Mouse (Mus musculus) midbrain, postnatal 0 days (tissue): ENCODE results near the gene Trim80. TPM values are rescaled to one million over a fixed set of nuclear protein-coding genes. Genes with fewer than 3 reads are reported as not detected.

Experiments used
- ATAC-seq: fragments of 200-750 bp; cut with Nextera tagmentation; 2 replicates; pipeline ENCODE4 v1.8.0; 2017; ENCODE audit warnings: moderate number of reproducible peaks, mild to moderate bottlenecking, moderate TSS enrichment, moderate library complexity; ENCODE audit not compliant: low FRiP score
- DNase-seq: peaks from one replicate; pipeline ENCODE4 v3.0.0-alpha.2; 2015; ENCODE audit warnings: low spot score
- H3K27ac ChIP-seq: fragments of 300-500 bp; sonication (generic); 2 replicates; pipeline ENCODE4 v1.5.1; 2014; ENCODE audit warnings: low read depth, mild to moderate bottlenecking, low read length, mixed read lengths
- H3K27me3 ChIP-seq: fragments of 300-500 bp; sonication (generic); 2 replicates; pipeline ENCODE4 v1.6.1; 2014; ENCODE audit warnings: low read length, control low read depth, mixed read lengths; ENCODE audit not compliant: insufficient read depth
- H3K36me3 ChIP-seq: fragments of 300-500 bp; sonication (generic); 2 replicates; pipeline ENCODE4 v1.6.1; 2014; ENCODE audit warnings: low read length, control low read depth, mixed read lengths; ENCODE audit not compliant: insufficient read depth
- H3K4me1 ChIP-seq: fragments of 300-500 bp; sonication (generic); 2 replicates; pipeline ENCODE4 v1.6.1; 2014; ENCODE audit warnings: mild to moderate bottlenecking, control low read depth, antibody characterized with exemption, low read length, mixed read lengths; ENCODE audit not compliant: insufficient read depth
- H3K4me2 ChIP-seq: fragments of 300-500 bp; sonication (generic); 2 replicates; pipeline ENCODE4 v1.6.1; 2014; ENCODE audit warnings: low read depth, mild to moderate bottlenecking, low read length, mixed read lengths; ENCODE audit not compliant: poor library complexity, severe bottlenecking
- H3K4me3 ChIP-seq: fragments of 300-500 bp; sonication (generic); 2 replicates; pipeline ENCODE4 v1.5.1; 2014; ENCODE audit warnings: low read depth, mild to moderate bottlenecking, low read length, moderate library complexity
- H3K9ac ChIP-seq: fragments of 300-500 bp; sonication (generic); replicated peaks from 2 replicates; pipeline ENCODE4 v1.6.1; 2014; ENCODE audit warnings: mild to moderate bottlenecking, low read length, moderate library complexity, mixed read lengths; ENCODE audit not compliant: poor library complexity, severe bottlenecking
- H3K9me3 ChIP-seq: fragments of 300-500 bp; sonication (generic); 2 replicates; pipeline ENCODE4 v1.6.1; 2016; ENCODE audit warnings: low read length, control low read depth
- CTCF ChIP-seq: IDR thresholded peaks from 2 replicates; pipeline ENCODE4 v1.5.1; 2016; ENCODE audit warnings: antibody characterized with exemption, mild to moderate bottlenecking
- WGBS: fragments of 180-500 bp; shearing (Covaris S2); extraction: QIAGEN DNeasy Blood & Tissue Kit; methylation state at CpG from one replicate; pipeline ENCODE4 v1.1.7; 2014; 5-methylcytosine and 5-hydroxymethylcytosine counted together
- polyA plus RNA-seq: library from polyadenylated mRNA; unstranded; fragments of >200 nt; fragmentation: Nextera tagmentation; extraction: Ambion mirVana; gene quantifications from 2 replicates; pipeline ENCODE4 v1.2.1, GENCODE M21; 2015
- total RNA-seq: library from RNA; depleted of rRNA; stranded (reverse); fragments of >200 nt; gene quantifications from 2 replicates; pipeline ENCODE4 v1.2.3, GENCODE M21; 2014

The Trim80 gene
- total and polyA plus RNA-seq, 2 experiments from 2014 or later = 0.44 TPM; not detected in 1

GRCm38 (mm10) chr11:115432814-115433213, 7.5 kb upstream of the Trim80 start:
- Histone ChIP-seq H3K4me2 (no peak overlapping the region), H3K36me3 (peaks cover 35% of the 10 kb centered on the region), H3K27ac (no peak overlapping the region), H3K27me3 (no peaks in the 10 kb centered on the region), H3K4me1 (peaks cover 10% of the 10 kb centered on the region), H3K9ac (no peak overlapping the region), H3K4me3 (no peak overlapping the region), H3K9me3 (no peaks in the 10 kb centered on the region)
- DNase-seq (no peak), ATAC-seq (no peak)
- WGBS = 83% methylated on average over 4 of the region's 4 CpGs
- no peak for TF ChIP-seq CTCF

- no peaks in the 10 kb centered on the region for H3K27me3 ChIP-seq
- H3K27ac ChIP-seq = no peak overlapping the region
- TF ChIP-seq CTCF = no peak
- H3K9me3 ChIP-seq = no peaks in the 10 kb centered on the region
- peaks cover 10% of the 10 kb centered on the region for H3K4me1 ChIP-seq
- no peak overlapping the region for H3K9ac ChIP-seq
- WGBS = 84% methylated on average over 6 of the region's 6 CpGs
- peaks cover 35% of the 10 kb centered on the region for H3K36me3 ChIP-seq
- H3K4me3 ChIP-seq = no peak overlapping the region
- DNase-seq (no peak), ATAC-seq (no peak)
- no peak overlapping the region for H3K4me2 ChIP-seq
Measured at GRCm38 (mm10) chr11:115433342-115433741, 7.0 kb upstream of the Trim80 start.

GRCm38 (mm10) chr11:115435596-115436337, 4.6 kb upstream of the Trim80 start:
- Histone ChIP-seq H3K9me3 (no peaks in the 10 kb centered on the region), H3K4me1 (peaks cover 10% of the 10 kb centered on the region), H3K4me3 (peak overlapping the region; percentile 24), H3K36me3 (peaks cover 19% of the 10 kb centered on the region), H3K9ac (peak overlapping the region; percentile 51; the same call in 1 of the 2 replicates), H3K27me3 (no peaks in the 10 kb centered on the region), H3K4me2 (peak overlapping the region; percentile 57), H3K27ac (no peak overlapping the region)
- peak; percentile 50 for DNase-seq
- TF ChIP-seq CTCF = no peak
- ATAC-seq = no peak; the same call in 1 of the 2 replicates
- WGBS = 4% methylated on average over 31 of the region's 31 CpGs

GRCm38 (mm10) chr11:115437571-115438122, 2.7 kb upstream of the Trim80 start:
- Histone ChIP-seq H3K4me3 (no peak overlapping the region), H3K9ac (no peak overlapping the region), H3K9me3 (no peaks in the 10 kb centered on the region), H3K4me1 (peaks cover 10% of the 10 kb centered on the region), H3K36me3 (peaks cover 3% of the 10 kb centered on the region; the same call in 1 of the 2 replicates), H3K27me3 (no peaks in the 10 kb centered on the region), H3K27ac (no peak overlapping the region), H3K4me2 (no peak overlapping the region)
- no peak for TF ChIP-seq CTCF
- WGBS = 84% methylated on average over 5 of the region's 5 CpGs
- ATAC-seq (no peak), DNase-seq (no peak)

GRCm38 (mm10) chr11:115439326-115439725, 1.0 kb upstream of the Trim80 start:
- no peaks in the 10 kb centered on the region for H3K36me3 ChIP-seq
- DNase-seq = no peak
- no peak overlapping the region for H3K9ac ChIP-seq
- no peak overlapping the region for H3K4me3 ChIP-seq
- WGBS = 85% methylated on average over 3 of the region's 3 CpGs
- H3K9me3 ChIP-seq = no peaks in the 10 kb centered on the region
- TF ChIP-seq CTCF = no peak
- ATAC-seq = no peak
- peaks cover 10% of the 10 kb centered on the region for H3K4me1 ChIP-seq
- H3K4me2 ChIP-seq = no peak overlapping the region
- no peak overlapping the region for H3K27ac ChIP-seq
- H3K27me3 ChIP-seq = no peaks in the 10 kb centered on the region

- Histone ChIP-seq H3K4me3 (no peak overlapping the region), H3K27me3 (no peaks in the 10 kb centered on the region), H3K36me3 (no peaks in the 10 kb centered on the region), H3K9me3 (no peaks in the 10 kb centered on the region), H3K4me2 (no peak overlapping the region), H3K27ac (no peak overlapping the region), H3K9ac (no peak overlapping the region), H3K4me1 (no peaks in the 10 kb centered on the region)
- no peak for TF ChIP-seq CTCF
- DNase-seq (no peak), ATAC-seq (no peak)
- WGBS = 55% methylated on average over 15 of the region's 15 CpGs
Measured at GRCm38 (mm10) chr11:115441417-115441816, 1.1 kb downstream of the Trim80 start.
